Mouse (Mus musculus) naive thymus-derived CD4-positive, alpha-beta T cell, adult 2 months (primary cell): ENCODE results near the gene Rad50.

ENCODE experiments used
- DNase-seq: peaks from one replicate; pipeline ENCODE4 v3.0.0-alpha.2; 2011; ENCODE audit warnings: low read depth

Gene Rad50

DNA sequence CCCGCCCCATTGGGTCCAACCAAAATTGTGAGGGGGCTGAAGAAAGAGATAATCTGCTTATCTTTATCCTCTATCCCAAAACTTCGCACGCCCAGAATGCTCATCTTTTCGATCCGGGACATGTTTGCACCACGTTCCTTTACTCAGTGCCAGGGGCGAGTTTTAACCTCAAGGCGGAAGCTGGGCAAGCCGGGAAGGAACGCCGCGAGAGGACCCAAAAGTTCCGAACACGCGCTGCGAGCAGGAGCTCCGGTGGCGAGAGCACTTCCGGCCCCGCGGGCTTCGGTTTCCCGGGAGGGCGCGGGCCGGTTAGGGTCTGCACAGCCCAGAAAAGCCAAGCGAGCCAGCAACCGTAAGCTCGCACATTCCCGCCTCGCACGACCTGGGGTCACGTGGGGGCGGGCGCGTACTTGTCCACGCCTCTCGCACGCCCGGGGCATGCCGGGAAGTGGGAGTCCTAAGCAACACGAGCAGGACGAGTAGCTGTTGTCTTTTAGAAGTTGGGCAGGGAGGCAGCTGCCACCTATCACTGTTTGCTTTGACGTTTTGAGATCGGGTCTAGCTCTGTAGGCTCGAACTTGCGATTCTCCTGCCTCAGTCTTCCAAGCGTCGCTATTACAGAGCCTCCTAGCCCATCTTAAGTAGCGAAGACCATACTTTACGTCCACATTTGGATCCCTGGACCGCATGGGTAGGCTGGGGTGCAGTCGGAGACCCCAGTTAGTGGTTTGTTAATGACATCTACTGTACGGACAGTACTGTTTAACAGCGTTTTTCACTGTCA lies at the start of gene Rad50:
Gene Rad50 (minus strand): TSS at position 386 of the 784 bp plus-strand sequence.
- peak; percentile 91 for DNase-seq

DNA sequence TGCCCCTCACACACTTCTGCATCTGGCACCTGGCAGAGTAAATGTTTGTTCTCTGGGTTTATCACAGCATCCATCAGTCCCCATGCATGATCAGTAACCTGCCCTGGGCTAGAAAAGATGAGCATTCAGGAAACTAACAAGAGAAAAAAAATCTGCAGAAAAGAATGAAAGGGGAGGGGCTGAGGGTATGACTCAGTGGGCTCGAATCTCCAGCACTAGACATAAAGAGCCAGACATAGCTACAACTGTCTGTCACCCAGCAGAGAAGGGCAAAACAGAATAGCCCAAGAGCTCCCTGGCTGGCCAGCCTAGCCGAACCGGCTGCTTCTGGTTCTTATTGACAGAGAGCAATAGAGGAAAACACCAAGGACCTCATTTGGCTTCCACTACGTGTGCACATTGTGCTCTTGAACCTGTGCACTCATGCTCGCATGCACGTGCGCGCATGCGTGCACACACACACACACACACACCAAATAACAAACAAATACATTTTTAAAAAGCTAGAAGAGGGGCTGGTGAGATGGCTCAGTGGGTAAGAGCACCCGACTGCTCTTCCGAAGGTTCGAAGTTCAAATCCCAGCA lies 48.0 kb upstream of the Rad50 start:
- DNase-seq: peak; percentile 32

DNA sequence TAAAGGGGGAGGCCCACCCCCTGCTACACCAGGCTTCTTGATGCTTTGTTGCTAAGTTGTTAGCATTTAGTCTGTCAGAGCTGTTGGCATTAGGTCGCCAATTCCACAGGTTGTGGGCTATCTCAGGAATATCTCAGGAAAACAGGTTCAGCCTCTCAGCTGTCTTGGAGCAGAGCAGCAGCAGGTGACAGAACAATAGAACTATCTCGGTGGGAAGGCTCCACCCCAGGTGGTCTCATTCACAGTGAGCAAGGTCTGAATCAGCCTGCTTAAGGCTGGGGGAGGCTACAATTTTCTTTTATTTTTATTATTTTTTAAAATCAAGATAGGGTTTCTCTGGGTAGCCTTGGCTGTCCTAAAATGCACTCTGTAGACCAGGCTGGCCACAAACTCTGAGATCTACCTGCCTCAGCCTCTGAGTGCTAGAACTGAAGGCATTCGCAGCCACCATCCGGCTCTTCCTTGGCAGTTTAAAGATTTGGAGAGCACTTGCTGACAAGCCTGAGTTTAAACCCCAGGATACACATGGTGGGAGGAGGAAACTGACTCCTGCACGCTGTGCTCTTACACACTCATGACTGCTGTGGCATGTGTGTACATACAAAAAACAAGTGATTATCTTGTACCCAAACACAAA lies 42.7 kb upstream of the Rad50 start:
- no peak for DNase-seq

DNA sequence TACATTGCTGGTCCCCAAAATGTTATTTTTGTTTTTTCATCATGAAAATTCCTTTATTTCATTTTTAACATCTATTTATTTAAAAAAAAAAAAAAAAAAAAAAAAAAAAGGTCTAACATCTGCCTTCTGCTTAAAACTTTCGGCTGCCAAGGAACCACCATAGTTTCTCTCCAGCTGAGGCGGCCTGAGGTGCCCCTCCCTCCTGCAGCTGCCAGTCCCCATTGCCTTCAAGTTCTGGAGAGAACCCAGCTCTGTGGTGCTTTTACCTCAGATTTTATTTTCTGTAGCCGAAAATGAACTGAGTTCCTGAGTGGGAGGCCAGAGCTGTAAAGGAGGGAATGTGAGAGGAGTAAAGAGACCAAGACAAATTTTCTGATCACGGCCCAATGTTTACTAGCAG lies 42.2 kb upstream of the Rad50 start:
- no peak for DNase-seq

DNA sequence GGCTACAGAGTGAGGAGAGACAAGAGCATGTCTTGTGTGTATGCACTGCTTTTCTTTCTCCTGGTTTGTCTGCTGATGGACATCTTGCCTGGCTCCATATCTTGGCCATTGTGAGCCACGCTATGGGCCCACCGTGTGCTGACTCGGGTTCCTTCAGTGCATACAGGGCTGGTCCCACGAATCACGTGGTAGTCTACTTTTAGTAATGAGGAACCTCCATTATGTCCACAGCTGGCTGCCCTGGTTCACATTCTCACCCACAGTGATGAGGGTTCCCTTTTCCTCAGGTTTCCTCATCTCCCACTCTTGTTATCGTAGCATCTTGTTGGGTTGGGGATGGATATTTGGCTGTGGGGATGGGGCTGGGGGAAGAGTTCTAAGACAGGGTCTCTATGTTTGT lies 41.5 kb upstream of the Rad50 start:
- DNase-seq: no peak

DNA sequence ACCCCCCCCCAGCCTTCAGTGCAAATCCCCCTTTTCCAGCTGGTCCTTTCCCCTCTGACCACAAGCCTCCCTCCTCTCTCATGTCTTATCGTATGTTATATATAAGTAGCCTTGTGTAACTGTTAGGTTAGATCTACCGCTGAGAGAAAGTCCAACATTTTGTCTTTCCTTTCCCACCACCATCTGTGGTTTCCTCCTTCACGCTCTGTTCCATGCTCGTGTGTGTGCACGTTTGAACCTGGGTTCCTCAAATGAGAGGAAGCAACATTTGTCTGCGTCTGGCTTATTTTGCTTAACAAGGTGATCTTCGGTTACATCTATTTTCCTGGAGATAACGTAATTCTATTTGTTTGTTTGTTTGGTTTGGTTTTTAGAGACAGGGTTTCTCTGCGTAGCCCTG lies 40.9 kb upstream of the Rad50 start:
- no peak for DNase-seq

DNA sequence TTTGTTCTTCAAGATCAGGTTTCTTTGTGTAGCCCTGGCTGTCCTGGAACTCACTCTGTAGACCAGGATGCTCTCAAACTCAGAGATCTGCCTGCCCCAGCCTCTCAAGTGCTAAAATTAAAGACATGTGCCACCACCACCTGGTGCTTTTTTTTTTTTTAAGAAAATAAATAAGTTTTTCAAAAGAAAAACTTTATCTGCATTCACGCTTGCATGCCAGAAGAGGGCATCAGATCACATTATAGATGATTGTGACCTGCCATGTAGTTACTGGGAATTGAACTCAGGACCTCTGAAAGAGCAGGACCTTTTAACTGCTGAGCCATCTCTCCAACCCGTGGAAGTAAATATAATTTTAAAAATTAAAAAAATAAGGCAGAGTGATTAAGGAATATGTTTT lies 38.1 kb upstream of the Rad50 start:
- peak; percentile 24 for DNase-seq

DNA sequence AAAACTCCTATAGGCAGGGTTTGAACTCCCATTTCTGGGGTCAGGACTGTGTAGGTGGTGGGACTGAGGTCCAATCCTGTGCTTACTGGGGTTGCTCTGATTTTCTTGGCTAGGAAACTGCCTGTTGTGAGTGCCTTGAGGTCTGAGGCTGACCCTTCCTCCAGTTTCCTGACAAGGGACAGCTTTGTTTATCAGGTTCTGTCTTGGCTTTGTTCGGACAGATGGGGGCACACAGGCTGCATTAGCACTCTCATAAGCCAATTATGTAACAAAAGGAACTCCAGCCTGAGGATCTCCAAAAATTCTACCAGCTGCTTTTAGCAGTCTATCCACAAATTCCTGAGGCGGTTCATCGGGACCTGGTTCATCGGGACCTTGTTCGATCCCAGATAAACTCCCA lies 35.2 kb upstream of the Rad50 start:
- DNase-seq: no peak

DNA sequence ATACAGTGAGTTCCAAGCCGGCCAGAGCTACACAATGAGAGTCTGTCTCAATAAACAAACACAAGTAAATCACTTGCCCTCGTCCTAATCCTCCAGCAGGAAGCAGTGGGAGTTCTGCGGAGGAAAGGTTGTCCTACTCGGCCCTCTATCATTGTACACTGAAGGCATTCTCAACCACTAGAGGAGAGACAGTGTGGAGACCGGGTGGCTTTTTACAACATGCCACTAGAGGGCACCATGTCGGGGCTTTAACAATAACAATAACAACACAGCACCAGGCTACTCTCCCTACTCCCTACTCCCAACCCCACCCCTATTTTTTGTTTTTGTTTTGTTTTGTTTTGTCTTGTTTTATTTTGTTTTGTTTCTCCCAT lies 30.4 kb upstream of the Rad50 start:
- peak; percentile 81 for DNase-seq

DNA sequence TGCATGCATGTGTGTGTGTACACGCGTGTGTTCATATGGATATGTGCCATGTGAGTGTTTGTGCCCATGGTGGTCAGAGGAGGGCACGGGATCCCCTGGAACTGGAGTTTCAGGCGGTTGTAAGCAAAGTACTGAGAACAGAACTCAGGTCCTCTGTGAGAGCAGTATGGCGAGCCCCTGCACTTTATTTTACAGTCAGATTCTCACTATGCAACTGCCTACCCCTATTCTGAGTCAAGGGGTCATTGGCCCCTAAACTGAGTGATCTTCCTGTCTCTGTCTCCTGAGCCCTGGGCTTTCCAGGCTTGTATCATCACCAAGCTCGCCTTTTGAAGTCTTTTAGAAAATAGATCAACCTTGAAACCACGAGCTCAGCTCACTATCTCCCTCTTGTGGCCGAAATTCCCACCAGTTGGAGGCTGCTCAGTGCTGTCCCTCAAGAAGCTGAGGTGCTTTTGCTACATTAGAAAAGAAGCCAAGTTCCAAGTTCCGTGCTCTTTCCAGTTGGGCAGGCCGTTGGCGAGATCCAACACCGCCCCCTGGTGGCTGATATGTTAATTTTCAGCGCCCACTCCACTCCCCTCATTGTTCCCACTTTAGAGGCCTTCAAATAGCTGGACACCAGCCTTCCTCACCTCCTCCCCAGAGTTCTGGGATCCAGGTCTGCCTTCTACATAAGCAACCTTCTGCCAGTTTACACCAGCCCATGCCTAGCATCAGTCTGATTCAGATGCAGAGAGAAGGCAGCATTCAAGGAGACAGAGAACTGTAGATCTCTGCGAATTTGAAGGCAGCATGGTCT lies 29.9 kb upstream of the Rad50 start:
- peak; percentile 92 for DNase-seq

DNA sequence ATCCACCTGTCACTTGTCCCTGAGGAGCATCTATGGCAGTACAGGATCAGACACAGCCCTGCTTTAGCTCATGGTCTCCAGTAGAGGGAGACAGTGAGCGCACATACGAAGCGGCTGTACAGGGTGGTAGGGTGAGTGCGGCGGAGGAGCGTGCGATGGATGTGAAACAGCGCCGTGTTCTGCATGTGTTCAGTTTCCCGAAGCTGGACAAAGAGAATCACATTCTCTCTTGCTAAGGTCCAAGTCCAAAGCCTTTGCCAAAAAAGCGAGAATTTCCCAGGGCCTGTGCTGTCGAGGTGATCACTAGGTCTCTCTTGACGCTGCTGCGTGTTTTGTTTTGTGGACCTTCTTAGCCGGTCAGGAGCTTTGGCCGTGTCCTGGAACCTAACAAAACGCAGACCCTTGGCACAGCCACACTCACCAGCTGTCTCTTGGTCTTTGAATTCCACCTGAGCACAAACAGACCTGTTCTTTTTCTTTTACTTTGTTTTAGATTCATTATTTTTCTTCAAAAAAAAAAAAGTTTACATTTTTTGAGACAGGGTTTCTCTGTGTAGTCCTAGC lies 28.6 kb upstream of the Rad50 start:
- peak; percentile 92 for DNase-seq

DNA sequence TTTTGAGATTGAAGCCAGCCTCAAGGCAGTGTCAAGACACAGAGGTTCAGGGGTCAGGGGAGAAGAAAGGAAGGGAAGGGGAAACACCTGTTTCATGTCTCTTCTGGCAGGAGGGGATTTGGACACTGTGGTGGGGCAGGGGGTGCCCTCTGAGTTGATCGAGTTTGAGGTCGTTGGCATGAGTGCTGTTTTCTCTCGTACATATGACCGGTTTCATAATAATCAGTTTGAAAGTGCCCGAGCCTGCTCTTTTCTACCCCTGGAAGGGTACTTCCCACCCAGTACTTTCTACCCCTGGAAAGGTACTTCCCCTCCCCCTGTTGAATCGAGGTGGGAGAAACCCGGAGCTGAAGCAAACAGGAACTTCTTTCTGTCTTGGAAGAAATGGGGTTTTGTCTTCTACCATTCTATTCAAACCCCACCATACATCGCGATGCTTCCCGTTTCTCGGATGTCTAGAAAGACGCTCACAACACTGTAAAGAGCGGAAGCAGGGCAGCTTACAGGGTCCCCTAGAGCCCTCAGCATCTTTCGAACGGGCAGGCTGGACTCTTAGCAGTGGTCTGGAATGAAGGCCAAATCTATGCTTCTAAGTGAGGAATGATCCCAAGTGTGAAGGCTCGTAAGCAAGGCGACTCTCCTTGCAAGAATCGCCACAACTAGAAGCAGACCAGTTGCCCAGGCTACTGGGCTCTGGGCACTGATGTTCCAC lies 28.0 kb upstream of the Rad50 start:
- DNase-seq: no peak

DNA sequence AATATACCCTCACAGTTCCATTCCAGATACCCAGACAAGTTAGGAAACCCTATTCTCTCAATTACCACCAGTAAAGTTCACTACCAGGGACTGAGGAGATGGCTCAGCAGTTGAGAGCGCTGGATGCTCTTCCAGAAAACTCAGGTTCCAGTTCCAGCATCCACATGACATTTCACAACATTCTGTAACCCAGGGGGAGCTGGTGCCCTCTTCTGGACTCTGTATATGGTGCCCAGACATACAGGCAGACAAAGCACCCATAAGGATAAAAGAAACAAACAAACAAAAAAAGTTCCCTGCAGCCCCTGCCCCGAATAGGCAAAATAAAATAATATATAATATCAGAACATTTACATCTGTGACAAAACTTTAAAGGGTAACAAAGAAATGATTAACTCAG lies 27.3 kb upstream of the Rad50 start:
- no peak for DNase-seq

DNA sequence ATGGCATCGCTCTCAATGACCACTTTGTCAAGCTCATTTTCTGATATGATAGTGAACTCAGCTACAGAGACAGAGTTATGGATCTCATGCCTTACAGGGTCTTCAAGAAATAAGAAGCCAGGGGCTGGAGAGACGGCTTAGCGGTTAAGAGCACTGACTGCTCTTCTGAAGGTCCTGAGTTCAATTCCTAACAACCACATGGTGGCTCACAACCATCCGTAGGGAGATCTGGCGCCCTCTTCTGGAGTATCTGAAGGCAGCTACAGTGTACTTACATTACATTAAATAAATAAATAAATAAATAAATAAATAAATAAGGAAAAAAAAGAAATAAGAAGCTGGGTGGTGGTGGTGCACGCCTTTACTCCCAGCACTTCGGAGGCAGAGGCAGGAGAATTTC lies 26.7 kb upstream of the Rad50 start:
- DNase-seq: peak; percentile 49

DNA sequence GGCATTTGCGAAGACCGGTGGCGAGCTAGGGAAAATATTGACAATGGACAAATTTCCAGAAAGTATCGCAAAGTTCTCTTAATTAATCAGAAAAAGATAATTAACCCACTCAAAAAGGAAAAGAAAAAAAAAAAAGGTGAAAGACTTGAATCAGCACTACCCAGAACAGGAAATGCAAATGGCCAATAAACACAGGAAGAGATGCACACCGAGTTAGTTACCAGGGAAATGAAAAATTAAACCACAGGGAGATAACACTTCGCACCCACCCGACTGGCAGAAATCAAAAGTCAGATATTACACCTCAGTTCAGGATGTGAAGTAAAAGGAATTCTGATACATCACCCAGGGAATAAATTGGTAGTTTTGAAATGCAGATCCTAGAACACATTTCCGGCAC lies 25.1 kb upstream of the Rad50 start:
- DNase-seq: no peak

DNA sequence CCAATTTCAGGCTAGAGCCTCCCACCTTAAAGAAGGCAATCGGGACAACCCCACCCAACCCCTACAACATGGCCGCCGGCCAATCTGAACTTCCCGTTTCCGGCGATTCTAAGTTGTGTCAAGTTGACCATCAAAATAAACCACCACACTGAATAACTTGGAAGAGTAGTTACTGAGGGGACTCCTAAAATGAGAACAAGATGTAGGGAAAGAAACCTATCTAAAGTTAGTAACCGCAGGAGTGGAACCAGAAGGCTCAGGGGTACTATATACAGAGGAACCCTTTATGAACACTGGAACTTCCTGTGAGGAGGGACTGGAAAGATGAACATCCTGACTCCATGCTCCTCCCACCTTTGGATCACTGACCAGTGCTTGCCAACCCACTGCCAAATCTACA lies 24.3 kb upstream of the Rad50 start:
- no peak for DNase-seq

DNA sequence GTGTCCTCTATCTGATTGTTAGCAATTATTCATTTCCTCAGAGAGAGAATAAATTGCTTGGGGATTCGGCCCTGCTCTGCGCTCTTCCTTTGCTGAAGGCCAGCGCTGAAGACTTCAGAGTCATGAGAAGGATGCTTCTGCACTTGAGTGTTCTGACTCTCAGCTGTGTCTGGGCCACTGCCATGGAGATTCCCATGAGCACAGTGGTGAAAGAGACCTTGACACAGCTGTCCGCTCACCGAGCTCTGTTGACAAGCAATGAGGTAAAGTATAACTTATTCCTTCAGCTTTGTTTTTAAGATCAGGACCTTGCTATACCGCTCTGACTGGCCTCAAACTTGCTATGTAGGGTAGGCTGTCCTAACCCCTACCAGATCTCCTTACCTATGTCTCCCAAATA lies 13.6 kb upstream of the Rad50 start, which contains the start of gene Il5:
Gene Il5 (plus strand): TSS at position 80 of the 400 bp plus-strand sequence.
- DNase-seq: no peak

DNA sequence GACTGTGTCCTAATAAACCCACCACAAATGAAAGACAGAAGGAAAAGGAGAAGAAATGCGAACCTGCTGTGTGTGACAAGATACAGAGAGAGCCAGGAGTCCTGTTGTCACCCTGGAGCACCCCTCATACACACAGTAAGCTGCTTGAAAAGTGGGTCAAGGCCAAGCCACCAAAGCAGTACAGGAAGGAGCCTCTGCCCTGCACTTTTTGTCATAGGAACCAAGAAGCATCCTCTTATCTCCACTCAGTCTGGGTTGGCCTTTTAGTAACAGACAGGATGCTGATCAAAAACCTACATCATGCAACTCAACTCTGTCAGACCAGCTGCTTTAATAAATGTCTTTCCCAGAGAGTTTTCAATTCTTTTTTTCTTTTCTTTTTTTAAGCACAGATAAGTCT lies 12.6 kb upstream of the Rad50 start:
- no peak for DNase-seq

DNA sequence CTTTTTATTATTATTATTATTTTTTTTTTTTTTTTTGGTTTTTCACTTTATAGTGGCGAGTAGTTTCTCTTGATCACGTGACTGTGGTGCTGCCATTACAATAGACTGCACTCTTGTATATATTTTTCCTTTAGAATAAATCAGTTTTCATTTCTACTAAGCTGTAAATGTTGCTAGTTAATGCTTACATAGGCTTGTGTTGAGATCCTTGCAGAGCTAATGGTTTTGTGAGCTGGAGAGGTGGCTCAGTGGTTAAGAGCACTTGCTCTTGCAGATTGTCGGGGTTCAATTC lies 545 bp upstream of the Rad50 start:
- no peak for DNase-seq

DNA sequence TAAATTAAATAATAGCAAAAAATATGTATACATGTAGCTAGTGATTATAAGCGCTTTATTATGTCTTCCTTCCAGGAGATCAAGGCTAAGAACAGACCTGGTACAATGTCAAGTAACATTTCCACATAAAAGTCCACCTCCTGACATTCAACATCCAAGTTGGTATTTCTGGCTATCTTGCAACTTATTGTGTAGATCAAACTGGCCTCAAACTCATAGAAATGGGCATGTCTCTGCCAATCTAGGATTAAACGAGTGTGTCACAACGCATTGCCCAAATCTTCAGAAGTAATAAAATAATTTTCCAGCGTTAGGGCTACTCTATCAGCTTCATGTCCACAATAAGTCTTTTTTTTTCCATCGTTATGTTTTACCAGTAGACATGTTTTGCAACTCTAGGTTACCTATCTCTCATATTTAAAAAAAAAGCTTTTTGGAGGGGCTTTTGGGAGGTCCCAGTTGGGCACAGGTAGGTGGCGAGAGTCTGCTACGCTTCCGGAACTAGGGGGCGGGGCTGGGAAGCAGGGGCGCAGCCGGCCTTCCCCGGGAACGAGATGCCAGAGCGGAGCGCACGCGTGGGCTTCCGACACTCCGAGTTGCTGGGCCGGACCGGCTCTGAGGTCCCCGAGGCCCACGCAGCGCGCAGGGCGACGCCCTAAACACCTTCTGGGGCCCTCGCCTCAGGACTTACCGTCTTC lies 734 bp downstream of the Rad50 start:
- no peak for DNase-seq

DNA sequence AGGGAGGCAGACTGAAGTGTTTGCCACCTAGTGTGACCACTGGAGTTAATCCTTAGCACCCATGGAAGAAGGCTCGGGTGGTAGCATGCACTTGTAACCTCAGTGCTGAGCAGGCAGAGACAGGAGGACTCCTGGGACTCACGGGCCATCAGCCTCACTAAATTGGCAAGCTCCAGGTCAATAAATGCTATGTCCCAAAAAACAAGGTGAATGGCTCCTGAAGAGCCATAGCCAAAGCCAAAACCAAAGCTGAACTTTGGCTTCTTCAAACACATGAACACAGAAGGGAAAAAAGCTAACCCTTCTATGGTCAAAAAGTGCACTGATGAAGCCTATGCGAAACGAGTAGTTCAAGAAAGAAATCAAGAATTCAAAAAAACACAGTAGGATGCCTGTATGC lies 7.8 kb downstream of the Rad50 start:
- no peak for DNase-seq
